Mouse (Mus musculus): ENCODE measurements around the gene Lsg1.

The Lsg1 gene

DNA sequence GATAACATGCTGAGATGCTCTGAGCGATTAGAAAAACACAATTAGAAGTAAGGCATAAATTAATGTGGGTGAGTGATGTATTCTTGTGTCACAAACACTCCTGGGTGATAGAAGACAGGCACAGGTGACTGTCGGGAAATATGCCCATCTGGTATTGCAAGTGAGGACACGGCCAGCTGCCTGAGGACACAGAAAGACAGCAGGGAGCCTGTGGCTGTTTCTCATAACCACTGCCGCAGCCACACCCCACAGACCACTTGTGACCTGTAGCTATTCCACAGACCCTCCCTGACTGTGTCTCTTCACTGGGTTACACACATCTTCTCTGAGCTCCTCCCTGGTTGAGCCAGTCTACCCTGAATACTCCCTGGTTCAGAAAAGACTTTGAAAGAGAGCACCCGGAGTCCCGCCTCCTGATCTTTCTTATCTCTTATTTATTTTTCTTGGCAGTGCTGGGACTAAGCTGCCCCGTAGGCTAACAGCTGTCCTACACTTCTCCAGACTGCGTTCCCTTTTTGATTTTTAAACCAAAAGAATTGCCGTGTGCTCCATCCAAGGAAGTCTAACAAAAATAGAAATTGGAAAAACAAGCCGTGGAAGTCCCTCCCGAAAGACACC is 69.6 kb downstream of the Lsg1 start:
- DNase-seq (ENCODE audit: low spot score): no peak

DNA sequence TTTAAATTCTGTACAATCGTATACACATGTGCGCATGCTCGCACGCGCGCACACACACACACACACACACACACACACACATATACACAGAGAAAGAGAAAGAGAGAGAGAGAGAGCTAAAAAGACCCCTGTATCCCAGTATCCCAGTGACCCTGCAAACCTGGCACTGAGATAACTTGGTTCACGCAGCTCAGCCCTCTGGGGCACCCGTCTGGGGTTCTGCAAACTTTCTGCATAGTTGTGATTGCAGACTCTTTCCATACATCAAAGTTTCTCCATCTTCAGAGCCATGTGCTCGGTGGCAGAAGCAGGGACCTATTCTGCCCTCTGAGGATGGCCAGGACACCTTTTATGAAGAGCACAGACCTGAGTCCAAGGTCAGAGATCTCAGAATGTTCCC is 70.4 kb downstream of the Lsg1 start:
- DNase-seq (ENCODE audit: low spot score): no peak

DNA sequence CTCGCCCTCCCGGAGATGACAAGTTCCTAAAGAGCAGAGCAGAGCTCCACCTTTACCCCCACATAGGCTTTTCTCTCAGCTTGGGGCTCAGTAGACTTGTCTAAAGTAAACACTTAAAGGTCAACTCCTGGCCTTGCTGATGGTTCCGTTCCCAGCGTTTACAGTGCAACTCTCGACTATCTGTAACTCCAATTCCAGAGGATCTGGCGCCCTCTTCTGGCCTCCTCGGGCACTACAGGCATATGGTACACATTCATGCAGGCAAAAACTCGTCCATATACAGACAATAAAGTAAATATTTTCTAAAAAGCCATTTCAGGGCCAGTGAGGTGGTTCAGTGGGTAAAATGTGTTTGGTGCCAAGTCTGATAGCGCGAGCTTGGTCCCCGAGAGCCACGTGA is 72.0 kb downstream of the Lsg1 start:
- no peak for DNase-seq (ENCODE audit: low spot score)

DNA sequence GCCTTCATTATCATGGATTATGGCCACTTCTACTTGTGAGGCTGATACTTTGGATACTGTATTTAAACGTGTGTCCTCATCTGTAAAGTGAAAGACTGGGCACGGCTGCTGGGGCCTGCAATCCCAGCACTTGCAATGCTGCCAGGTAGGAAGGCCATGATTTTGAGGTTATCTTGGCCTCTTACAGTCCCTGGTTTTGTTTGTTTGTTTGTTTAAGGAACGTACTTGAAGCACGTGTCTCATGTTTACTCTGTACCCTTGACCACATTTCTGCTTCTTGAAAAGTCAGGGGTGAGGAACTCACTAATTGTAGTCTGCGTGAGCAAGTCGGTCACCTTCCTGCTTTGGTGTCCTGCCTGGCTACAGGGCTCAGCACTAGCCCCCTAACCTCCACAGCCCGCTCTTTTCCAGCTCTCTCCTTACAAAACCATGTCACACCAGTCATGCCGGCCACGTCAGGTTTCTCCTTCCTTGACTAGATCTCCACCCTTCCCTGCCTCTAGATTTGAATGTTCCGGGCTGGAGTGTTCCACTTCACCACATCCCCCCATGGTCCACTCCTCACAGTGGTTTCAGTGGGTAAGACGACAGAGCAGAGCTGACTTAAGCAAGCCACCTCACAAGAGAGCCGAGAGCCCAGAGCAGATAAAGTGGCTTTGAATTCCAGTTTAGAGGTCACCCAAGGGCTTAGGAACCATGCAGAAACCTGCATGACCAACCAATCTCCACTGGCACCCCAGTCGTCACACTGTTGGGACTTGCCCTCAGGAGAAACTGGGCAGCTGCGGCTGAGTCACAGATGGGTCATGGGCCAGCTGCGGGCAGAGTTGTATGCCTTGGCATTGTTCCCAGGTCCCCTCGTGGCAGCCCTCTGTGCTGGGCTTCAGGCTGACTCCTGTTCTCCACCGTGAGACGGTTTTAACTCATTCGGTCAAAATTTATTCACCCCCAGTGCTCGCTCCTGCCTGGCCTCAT is 74.1 kb downstream of the Lsg1 start:
- DNase-seq (ENCODE audit: low spot score): no peak

DNA sequence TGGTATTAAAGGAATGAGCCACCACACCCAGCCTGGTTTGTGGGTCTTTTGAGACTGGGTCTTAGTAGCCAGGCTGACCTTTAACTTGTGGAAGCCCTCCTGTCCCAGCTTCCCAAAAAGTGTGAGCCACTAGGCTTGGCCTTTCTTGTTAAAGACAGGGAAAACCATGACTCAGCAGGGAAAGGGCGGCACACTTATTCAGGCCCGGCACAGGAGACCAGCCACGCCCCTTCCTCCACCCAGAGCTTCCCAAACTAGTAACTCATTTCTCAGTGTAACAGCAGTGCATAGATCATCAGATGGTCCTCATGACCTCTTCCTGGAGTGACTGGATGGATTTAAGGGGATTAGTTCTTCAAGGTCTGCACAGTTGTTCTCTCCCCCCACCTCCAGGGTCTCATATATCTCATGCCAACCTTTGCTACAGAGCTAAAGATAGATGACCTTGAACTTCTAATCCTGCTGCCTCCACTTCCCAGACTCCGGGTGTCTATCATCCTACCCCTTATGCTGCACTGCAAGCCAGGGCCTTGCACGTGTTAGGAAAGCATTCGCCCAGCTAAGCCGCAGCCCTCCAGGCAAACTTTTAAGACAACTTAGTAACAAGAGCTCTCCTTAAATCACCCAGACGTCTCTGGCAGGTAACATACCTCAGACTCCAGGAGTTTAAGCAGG is 74.9 kb downstream of the Lsg1 start:
- DNase-seq (ENCODE audit: low spot score): no peak

DNA sequence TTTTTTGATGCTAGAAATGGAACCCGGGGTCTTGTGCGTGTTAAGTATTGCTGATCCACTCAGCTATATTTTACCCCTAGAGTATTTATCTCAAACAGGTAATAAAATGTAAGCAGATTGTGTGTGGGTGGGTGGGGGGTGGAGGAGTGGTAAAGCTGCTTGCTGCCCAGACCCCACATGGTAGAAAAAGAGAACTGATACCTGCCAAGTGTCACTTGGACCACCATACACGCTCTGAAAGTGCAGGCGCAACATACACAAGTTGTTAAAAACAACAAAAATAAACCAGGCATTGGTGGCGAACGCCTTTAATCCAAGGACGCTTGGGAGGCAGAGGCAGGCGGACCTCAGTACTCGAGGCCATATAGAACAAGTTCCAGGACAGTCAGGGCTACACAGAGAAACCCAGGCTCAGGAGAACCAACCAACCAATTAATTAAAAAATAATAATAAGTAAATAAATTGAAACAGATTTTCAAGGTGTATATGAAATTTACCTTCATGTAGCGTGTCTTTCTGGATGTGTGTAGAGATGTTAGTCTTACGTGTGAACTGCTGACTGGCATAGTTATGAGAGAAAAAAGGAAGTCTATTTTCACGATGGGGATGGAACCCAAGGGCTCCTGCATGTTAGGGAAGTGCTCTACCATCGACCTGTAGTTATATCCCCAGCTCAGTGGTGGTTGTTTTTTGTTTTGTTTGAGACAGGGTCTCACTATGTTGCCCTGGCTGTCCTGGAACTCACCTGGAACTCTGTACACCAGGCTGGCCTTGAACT is 75.6 kb downstream of the Lsg1 start:
- no peak for DNase-seq (ENCODE audit: low spot score)

DNA sequence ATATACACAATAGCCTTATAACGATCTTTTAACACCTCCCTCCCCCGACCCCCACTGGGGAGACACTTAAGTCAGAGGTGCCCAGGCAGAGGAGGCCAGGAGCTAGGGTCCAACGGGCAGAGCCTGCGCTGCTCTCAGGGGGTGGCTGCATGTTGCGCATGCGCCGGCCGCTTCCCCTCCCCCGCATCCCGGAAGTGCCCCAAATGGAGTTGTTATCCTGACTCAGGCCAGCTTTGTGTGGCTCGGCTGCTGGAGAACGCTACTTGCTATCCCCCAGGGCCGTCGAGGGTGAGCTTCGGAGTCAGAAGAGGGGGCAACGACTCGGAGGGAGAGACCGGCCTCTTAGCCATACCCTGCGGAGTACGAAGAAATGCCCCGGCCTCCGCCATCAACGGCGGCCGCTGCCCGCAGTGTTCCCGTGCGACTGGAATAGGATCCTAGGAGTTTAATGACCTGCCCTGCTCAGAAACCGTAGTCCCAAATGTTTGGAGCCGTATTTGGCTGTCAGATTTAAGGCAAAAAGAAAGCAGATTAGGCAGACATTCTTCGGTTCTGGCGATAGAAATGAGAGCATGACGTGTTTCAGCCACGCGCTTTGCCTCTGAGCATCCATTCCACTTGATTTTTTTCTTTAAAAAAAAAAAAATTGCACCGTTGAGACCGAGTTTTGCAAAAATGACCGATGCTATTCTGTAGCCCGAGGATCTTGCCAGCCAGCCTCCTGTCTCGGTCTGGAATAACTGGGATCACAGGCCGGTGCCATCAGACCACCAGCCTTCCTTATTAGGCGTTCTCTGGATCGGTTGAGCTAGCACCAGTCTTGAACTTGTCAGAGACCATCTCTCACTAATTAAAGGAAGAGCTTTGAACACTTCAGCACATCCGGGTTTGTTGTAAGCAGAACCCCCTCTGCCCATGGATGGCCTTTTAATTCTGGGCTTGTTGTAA is 76.6 kb downstream of the Lsg1 start:
- peak; percentile 65 for DNase-seq (ENCODE audit: low spot score)
